Mouse (Mus musculus): Measurements from ENCODE around the gene Surf4.
"Not testable (repeated sequence)": the region's sequence is repeated elsewhere in the genome, so short reads cannot be mapped to it uniquely, and the experiment has no call there.

Gene Surf4

GRCm38 (mm10) chr2:26901834-26902400 lies 31.8 kb downstream of the Surf4 start:
- DNase-seq: no peak

GRCm38 (mm10) chr2:26900731-26901130 lies 33.0 kb downstream of the Surf4 start:
- no peak for DNase-seq

GRCm38 (mm10) chr2:26895898-26896297 lies 37.8 kb downstream of the Surf4 start:
- no peak for DNase-seq

GRCm38 (mm10) chr2:26886170-26886569 lies 47.6 kb downstream of the Surf4 start:
- not testable (repeated sequence) for DNase-seq

- DNase-seq: not testable (repeated sequence)
Measured at GRCm38 (mm10) chr2:26885541-26885940, 48.2 kb downstream of the Surf4 start.

- no peak for DNase-seq
Measured at GRCm38 (mm10) chr2:26878571-26878970, 55.2 kb downstream of the Surf4 start.

GRCm38 (mm10) chr2:26870666-26871065 lies 63.1 kb downstream of the Surf4 start:
- DNase-seq: no peak
